Mouse (Mus musculus): Measurements from ENCODE around the gene Lpar1. TPM values are rescaled to one million over a fixed set of nuclear protein-coding genes. Genes with fewer than 3 reads are reported as not detected.

Lpar1 gene
- polyA plus RNA-seq, 1 experiment, result 53.6 TPM

DNA sequence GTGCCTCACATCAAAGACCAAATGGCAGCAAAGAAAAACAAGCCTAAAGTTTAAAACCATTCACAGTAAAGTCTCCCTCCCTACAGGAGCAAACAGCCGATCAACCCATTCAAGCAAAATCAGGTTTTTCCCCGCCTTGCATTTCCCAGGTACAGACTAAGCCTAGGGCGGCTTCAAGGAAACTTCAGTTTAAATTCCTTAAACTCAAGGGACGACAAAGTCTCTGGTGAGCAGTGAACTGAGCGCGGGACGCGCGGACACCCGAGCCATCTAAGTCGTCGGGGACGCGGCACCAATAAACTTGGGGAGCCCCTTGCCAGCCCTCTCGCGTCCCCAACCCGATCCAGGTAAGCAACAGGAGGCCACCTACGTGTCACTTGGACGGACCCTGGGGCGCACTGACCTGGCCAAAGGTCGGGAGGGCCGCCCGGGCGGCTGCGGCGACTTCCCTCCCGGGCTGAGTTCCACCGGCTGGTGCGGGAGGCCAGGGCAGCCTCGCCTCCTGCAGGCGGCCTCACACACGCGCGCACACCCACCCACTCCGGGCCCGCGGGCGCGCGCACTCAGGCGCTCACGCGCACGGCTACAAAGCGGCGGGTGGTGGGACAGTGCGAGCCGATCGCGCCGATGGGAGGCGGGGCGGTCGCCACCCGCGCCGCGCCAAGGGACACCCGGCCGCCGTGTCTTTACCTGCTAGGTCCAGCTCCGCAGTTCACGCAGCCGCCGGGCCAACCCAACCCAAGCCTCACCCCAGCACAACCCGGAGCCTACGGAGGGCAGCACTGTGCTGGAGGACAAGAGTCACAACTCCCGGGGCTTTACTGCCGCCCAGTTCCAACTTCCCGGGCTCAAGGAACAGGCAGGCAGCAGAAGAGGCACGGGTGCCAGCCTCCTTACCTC is 717 bp downstream of the Lpar1 start:
- TF ChIP-seq CTCF (IDR thresholded peaks at IDR 0.05; ENCODE audit: borderline replicate concordance, insufficient read depth, low read depth, low read length) (no peak), POLR2A (IDR thresholded peaks at IDR 0.05; ENCODE audit: borderline replicate concordance, insufficient read depth, low read length) (no peak)
- under 1% methylated on average over 71 of the region's 71 CpGs for WGBS
- Histone ChIP-seq H3K4me3 (replicated peaks; ENCODE audit: insufficient read depth, low read depth, low read length) (peak overlapping the region; percentile 47), H3K4me1 (ENCODE audit: control insufficient read depth, insufficient read depth, low read length) (no peaks in the 10 kb centered on the region), H3K27ac (ENCODE audit: insufficient read depth, low read length) (no peak overlapping the region), H3K27me3 (ENCODE audit: control insufficient read depth, insufficient read depth, low read length) (no peaks in the 10 kb centered on the region; the same call in 1 of the 2 replicates)
- peak; percentile 40 to 42 for DNase-seq

DNA sequence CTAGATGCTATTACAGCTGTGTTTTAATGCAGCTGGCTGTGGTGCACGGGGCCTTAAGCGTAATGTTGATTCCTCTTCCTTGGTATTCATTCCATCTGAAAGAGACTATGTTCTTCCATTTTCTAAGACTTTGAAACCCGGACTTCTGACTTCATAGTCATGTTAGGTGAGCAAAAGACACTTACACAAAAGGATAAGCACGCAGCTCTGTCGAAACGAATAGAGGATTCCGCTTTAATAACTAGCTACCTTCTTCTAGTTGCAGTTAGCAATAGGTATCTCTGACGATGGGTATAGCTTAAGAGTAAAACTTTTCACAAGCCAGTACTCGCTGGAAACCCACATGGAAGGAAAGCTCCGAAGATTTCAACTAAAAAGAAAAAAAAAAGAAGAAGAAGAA is 1.5 kb downstream of the Lpar1 start:
- WGBS, result 22% methylated on average over 10 of the region's 10 CpGs
- Histone ChIP-seq H3K27me3 (ENCODE audit: control insufficient read depth, insufficient read depth, low read length) (no peaks in the 10 kb centered on the region; the same call in 1 of the 2 replicates), H3K4me1 (ENCODE audit: control insufficient read depth, insufficient read depth, low read length) (no peaks in the 10 kb centered on the region), H3K4me3 (replicated peaks; ENCODE audit: insufficient read depth, low read depth, low read length) (no peak overlapping the region), H3K27ac (ENCODE audit: insufficient read depth, low read length) (no peak overlapping the region)
- TF ChIP-seq CTCF (IDR thresholded peaks at IDR 0.05; ENCODE audit: borderline replicate concordance, insufficient read depth, low read depth, low read length) (no peak), POLR2A (IDR thresholded peaks at IDR 0.05; ENCODE audit: borderline replicate concordance, insufficient read depth, low read length) (no peak)
- no peak for DNase-seq

DNA sequence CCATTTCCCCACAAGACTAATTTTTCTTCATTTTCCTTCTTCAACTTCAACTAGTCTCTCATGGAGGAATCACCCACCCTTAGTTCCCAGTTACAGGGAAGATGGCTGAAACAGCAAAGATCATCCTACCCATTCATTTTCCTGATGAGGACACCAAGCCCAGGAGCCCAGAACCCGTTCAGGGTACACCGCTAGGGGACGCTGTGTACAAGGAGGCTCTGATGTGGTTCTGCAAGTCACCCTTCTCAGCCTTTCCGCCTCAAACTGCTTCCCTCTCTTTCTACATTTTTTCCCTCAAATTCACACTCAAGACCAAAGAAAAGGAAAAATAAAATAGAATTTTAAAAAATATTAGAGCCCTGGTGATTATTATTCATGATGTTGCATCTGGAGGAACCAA is 1.9 kb downstream of the Lpar1 start:
- H3K27me3 ChIP-seq (ENCODE audit: control insufficient read depth, insufficient read depth, low read length), result no peaks in the 10 kb centered on the region; the same call in 1 of the 2 replicates
- DNase-seq, result peak; percentile 23 to 43
- WGBS, result 14% methylated on average over 4 of the region's 4 CpGs
- H3K27ac ChIP-seq (ENCODE audit: insufficient read depth, low read length), result no peak overlapping the region
- no peaks in the 10 kb centered on the region for H3K4me1 ChIP-seq (ENCODE audit: control insufficient read depth, insufficient read depth, low read length)
- no peak overlapping the region for H3K4me3 ChIP-seq (replicated peaks; ENCODE audit: insufficient read depth, low read depth, low read length)
- TF ChIP-seq CTCF (IDR thresholded peaks at IDR 0.05; ENCODE audit: borderline replicate concordance, insufficient read depth, low read depth, low read length) (peak; percentile 64; the same call in 1 of the 2 replicates), POLR2A (IDR thresholded peaks at IDR 0.05; ENCODE audit: borderline replicate concordance, insufficient read depth, low read length) (no peak)

DNA sequence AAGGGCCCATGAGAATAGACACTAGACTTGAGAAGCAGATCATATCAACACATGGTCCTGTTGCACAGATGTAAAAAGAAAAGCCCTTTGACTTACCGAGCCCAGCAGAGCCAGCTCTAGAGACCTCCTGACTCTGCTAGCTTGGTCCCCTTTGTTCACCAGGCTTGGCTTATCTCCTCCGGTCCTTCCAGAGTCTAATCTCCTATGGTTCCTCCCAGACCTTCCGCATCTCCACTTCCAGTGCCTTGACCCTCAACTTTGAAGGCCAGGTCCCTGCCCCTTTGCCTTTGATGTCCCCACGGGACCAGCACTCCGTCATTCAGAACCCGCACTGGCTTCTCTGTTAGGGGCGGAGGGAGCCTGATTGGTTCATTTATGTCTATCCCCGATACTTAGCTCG is 6.0 kb downstream of the Lpar1 start:
- WGBS, result 83% methylated on average over 9 of the region's 9 CpGs
- H3K27ac ChIP-seq (ENCODE audit: insufficient read depth, low read length), result no peak overlapping the region
- no peaks in the 10 kb centered on the region; the same call in 1 of the 2 replicates for H3K27me3 ChIP-seq (ENCODE audit: control insufficient read depth, insufficient read depth, low read length)
- no peaks in the 10 kb centered on the region for H3K4me1 ChIP-seq (ENCODE audit: control insufficient read depth, insufficient read depth, low read length)
- TF ChIP-seq CTCF (IDR thresholded peaks at IDR 0.05; ENCODE audit: borderline replicate concordance, insufficient read depth, low read depth, low read length) (no peak), POLR2A (IDR thresholded peaks at IDR 0.05; ENCODE audit: borderline replicate concordance, insufficient read depth, low read length) (no peak)
- no peak for DNase-seq
- H3K4me3 ChIP-seq (replicated peaks; ENCODE audit: insufficient read depth, low read depth, low read length), result no peak overlapping the region

DNA sequence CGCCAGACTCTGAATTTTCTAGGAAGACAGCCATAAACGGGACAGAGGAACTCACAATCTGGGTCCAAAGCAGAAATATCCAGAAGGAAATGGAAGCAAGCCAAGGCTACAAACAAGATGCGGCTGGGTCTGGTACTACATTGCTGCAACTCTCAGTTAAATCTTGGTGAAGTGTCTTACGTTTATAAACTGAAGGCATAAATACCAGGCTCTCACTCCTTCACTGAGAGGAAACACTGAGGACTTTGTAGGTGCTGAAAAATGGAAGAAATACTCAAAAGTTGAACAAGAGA is 6.5 kb downstream of the Lpar1 start:
- no peak overlapping the region for H3K4me3 ChIP-seq (replicated peaks; ENCODE audit: insufficient read depth, low read depth, low read length)
- no peaks in the 10 kb centered on the region for H3K4me1 ChIP-seq (ENCODE audit: control insufficient read depth, insufficient read depth, low read length)
- no peak for TF ChIP-seq CTCF (IDR thresholded peaks at IDR 0.05; ENCODE audit: borderline replicate concordance, insufficient read depth, low read depth, low read length)
- TF ChIP-seq POLR2A (IDR thresholded peaks at IDR 0.05; ENCODE audit: borderline replicate concordance, insufficient read depth, low read length), result no peak
- no peak for DNase-seq
- no peaks in the 10 kb centered on the region; the same call in 1 of the 2 replicates for H3K27me3 ChIP-seq (ENCODE audit: control insufficient read depth, insufficient read depth, low read length)
- WGBS, result 35% methylated on average over 4 of the region's 4 CpGs
- no peak overlapping the region for H3K27ac ChIP-seq (ENCODE audit: insufficient read depth, low read length)

DNA sequence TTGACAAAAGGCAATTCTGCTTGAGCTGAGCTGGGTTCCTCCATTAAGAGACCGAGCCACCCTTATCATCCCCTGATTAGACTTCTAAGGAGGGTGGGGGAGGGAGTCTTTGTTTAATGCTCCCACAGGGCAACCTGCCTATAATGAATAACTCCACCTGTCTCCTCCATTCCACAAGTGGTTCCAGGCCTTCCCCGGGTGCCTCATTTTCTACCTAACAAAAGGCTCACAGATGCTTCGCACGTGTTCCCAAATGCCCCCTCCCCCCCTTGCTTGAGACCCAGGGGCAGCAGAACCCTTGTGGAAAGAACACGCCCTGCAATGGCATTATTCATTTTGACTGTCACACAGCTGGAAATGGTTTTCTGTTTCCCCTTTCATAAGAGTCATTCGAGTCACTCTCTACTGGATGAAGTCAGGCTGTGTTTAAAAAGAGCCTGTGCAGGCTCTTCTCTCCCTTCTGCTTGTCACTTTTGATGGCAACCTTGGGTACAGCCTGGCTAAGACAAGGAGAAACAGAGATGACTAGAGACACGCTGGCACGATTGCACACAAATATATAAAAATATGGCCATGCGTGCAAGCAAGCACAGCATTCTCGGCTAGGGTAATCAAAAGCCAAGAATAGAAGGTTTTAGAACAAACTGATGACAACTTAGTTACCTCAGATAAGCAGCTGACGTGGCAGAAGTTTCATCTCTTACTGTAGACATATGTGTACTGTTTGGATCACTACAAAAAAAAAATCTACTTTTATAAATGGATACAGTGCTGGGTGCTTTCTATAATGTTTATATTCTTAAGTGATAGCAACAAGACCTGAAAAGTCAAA is 7.0 kb downstream of the Lpar1 start:
- Histone ChIP-seq H3K4me1 (ENCODE audit: control insufficient read depth, insufficient read depth, low read length) (no peaks in the 10 kb centered on the region), H3K27ac (ENCODE audit: insufficient read depth, low read length) (no peak overlapping the region), H3K4me3 (replicated peaks; ENCODE audit: insufficient read depth, low read depth, low read length) (no peak overlapping the region), H3K27me3 (ENCODE audit: control insufficient read depth, insufficient read depth, low read length) (no peaks in the 10 kb centered on the region; the same call in 1 of the 2 replicates)
- no peak for DNase-seq
- 49% methylated on average over 11 of the region's 11 CpGs for WGBS
- no peak for TF ChIP-seq POLR2A (IDR thresholded peaks at IDR 0.05; ENCODE audit: borderline replicate concordance, insufficient read depth, low read length)
- TF ChIP-seq CTCF (IDR thresholded peaks at IDR 0.05; ENCODE audit: borderline replicate concordance, insufficient read depth, low read depth, low read length), result no peak

DNA sequence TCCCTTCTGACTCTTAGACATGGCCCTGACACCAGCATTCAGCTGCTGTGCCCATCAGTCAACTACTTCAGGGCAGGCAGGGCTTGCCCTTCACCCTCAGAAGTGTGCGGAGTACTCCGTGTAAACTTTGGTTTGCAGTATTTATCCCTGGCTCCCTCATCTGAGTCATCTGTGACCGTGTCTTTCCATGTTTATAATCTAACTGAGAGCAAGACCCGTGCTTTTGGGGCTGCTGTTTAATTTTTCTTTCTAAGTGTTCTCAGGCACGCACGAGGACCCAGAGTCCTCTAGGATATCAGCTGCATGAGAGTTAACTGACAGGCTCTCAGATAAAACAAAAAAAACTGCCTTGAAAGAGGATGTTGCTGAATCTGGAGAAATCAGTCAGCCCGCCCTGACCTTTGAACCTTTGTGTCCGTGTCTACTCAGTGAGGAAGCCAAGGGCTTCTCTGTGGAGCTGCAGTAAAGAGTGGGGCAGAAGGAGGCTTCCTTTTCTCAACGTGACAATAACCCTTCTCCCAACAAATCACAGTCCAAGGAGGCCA is 7.7 kb downstream of the Lpar1 start:
- 62% methylated on average over 9 of the region's 9 CpGs for WGBS
- H3K4me1 ChIP-seq (ENCODE audit: control insufficient read depth, insufficient read depth, low read length), result no peaks in the 10 kb centered on the region
- no peak overlapping the region for H3K4me3 ChIP-seq (replicated peaks; ENCODE audit: insufficient read depth, low read depth, low read length)
- no peak overlapping the region for H3K27ac ChIP-seq (ENCODE audit: insufficient read depth, low read length)
- TF ChIP-seq CTCF (IDR thresholded peaks at IDR 0.05; ENCODE audit: borderline replicate concordance, insufficient read depth, low read depth, low read length) (no peak), POLR2A (IDR thresholded peaks at IDR 0.05; ENCODE audit: borderline replicate concordance, insufficient read depth, low read length) (no peak)
- no peak for DNase-seq
- H3K27me3 ChIP-seq (ENCODE audit: control insufficient read depth, insufficient read depth, low read length), result no peaks in the 10 kb centered on the region

Measured in cerebellum, adult 2 months (tissue).